Mouse (Mus musculus) left cerebral cortex, postnatal 14 days (tissue): ENCODE data around the gene Zfp667. TPM values are rescaled to one million over a fixed set of nuclear protein-coding genes. Genes with fewer than 3 reads are reported as not detected.
"Not testable (repeated sequence)": the region's sequence is repeated elsewhere in the genome, so short reads cannot be mapped to it uniquely, and the experiment has no call there.

ENCODE experiments used
- DNase-seq, 2 experiments: peaks; one replicate each; pipeline ENCODE4 v3.0.0; 2021 to 2022; ENCODE audit warnings: low spot score in 2 of 2, mixed read lengths in 1 of 2
- intact Hi-C: fragments of 180-260 bp; cut with DNase I; formaldehyde crosslinking; loops from one replicate; pipeline ENCODE4 v1.15.1; 2025
- long read RNA-seq, 2 experiments: library from polyadenylated mRNA; stranded (forward); transcript quantifications; one replicate each; pipeline ENCODE4 v2.0.0; 2021
- total RNA-seq, 2 experiments: library from RNA; stranded (reverse); gene quantifications; 2 replicates each; pipeline ENCODE4 v1.2.3; 2021

Zfp667 gene
- 10 to 100 TPM; 10.1 to 12.1 TPM for total RNA-seq
- long read RNA-seq, experiment 1, transcript Zfp667-201 (5 exons, 3,672 nt) = major isoform, 13 of 16 reads
- long read RNA-seq, experiment 1, partial matches to known transcripts = 0 of 16 reads
- long read RNA-seq, experiment 1, other reads (novel, unspliced or antisense) = 3 of 16 reads
- long read RNA-seq, experiment 2, transcript Zfp667-201 (5 exons, 3,672 nt) = major isoform, 7 of 12 reads
- long read RNA-seq, experiment 2, partial matches to known transcripts = 0 of 12 reads
- long read RNA-seq, experiment 2, other reads (novel, unspliced or antisense) = 5 of 12 reads

DNA sequence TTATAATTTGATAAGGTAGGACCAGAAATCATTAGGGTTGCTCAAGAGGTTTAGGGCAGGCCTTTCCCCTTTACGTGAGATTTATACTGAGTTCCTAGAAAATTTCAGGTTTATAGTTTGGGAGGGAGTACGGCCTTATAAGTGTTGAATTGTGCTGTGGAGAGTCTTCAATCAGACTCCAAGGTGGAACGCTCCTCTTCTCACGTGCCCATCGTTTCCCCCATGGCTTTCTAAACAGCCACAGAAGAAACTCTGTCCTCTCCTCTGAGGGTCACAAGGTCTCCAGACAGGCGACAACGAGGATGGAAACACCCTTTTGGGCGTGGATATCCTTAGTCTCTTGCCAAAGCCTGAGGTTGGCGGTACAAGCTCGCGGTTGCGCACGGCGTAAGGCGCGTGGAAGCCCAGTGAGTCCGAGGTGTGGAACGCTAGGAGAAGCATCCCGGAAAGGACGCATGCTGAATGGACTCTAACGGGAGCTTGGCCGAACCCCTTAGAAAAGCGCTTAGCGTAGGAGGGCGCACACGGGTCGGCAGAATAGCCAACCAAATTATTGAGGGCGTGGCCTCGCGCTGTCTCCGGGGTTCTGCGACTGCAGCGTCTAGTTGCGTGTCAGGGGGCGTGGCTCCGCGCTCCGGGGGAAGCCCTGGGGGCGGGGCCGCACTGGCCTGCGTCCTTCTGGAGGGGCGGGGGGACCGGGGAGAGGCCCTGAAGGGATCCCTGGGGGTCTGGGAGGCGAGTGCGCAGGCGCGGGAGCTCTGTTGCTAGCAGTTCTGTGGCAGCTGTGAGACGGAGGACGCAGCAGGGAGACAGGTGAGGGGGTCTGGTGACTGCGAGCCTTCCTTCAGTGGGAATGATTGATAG is at the start of gene Zfp667:
Gene Zfp667 (plus strand): TSS at position 738 of the 864 bp plus-strand sequence.
- DNase-seq = peak; percentile 99
- intact Hi-C loops = loop anchor here (10.0 kb wide), 1 partner anchor 151 kb away; no protein-coding TSS in a partner anchor

DNA sequence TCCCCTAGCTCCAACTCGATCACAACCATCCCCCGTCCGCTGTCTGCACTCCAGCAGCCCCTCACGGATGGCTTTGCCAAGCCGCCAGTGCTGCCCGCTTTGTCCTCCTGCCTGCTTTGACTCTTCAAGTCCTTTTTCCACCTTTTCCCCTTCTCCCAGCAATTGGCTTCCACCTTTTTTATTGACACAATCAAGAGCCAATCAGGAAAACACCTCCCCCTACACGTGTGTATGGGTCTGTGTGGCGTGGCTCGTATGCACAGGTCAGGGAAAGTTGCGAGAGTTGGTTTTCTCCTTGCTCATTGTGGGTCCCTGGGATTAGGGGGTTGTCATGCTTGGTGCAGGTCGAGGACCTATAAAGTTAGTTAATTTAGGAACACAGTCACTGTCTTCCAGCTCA is 46.6 kb upstream of the Zfp667 start:
- DNase-seq = no peak
- intact Hi-C loops = loop anchor here (5.0 kb wide), 1 partner anchor 43 kb away; no protein-coding TSS in a partner anchor

DNA sequence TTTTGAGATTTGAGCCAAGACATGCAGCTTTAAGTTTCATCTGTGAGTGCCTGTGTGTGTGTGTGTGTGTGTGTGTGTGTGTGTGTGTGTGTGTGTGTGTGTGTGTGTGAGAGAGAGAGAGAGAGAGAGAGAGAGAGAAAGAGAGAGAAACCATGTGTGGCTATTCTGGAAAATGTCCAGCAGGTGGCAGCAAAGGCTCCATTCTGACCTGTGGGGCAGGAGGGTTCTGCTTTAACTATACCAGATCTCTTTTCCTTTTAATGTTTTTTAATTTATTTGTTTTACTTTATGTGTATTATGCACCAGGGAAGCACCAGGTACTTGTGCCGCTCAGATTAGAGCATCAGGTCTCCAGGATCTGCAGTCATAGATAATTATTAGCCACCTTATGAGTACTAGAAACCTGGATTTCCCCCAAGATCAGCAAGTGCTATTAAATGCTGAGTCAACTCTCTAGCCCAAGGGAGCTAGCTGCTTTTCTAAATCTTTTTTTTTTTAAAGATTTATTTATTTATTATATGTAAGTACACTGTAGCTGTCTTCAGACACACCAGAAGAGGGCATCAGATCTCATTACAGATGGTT is 45.4 kb upstream of the Zfp667 start:
- DNase-seq = peak; percentile 20 to 43
- intact Hi-C loops = loop anchor here (5.0 kb wide), 1 partner anchor 41 kb away; no protein-coding TSS in a partner anchor

DNA sequence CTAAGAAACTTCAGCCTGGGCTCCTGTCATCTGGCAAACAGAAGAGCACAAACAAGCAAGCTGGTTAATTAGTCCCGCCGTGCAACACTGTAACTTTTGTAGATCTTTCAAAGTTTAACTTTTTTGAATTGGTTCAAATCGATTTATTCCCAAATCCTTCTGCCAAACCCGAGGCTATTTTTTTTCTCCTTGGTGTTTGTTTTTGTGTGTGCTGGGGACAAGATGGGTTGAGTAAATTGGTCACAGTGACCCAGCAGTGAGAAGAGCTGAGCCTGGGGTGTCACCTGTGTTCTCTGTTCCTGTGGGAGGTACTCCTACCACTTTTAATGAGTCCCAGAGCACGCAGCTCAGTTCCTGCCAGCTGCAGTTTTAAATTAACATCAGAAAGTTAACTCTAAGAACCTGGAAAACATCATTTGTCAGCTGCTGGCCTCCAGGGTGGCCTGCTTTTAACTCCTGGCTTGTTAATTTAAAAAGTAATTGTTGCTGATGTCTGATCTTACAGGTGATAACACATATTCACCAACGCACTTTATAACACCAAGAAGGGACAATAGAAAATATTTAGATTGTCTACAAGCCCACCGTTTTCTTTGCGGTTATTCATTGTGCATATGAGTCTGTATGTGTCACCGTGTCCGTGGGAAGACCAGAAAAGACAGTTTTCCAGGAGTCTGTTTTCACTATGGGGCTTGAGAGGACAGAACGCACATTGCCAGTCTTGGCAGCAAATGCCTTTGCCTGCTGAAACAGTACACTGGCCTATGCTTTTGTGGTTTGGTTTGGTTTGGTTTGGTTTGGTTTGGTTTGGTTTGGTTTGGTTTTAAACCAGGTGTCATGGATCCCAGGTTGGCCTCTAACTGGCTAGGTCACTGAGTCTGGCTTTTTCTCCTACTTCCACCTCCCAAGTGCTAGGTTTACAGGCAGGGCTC is 41.8 kb upstream of the Zfp667 start:
- intact Hi-C loops = loop anchor here (5.0 kb wide), 1 partner anchor 38 kb away; no protein-coding TSS in a partner anchor
- no peak for DNase-seq

DNA sequence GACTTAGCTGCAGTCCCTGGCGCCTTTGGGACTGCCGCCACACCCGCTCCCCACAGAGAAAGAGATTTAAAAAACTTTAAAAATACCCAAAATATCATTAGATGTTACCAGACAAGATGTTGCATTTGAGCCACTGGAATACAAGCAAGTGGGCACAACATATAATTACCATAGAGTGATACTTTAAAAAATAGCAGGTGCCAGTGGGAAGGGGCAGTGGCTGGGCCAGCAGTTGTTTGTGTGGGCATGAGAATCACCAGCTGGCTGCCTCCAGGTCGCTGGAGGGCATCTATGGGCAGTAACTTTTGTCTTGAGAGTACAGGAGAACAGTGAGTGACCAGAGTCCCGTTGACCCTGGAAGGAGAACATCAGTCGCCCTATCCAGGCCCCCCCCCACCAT is 34.0 kb upstream of the Zfp667 start, which contains the start of gene Epp13:
Gene Epp13 (plus strand): TSS at position 301 of the 400 bp plus-strand sequence.
- intact Hi-C loops = no loop called here

DNA sequence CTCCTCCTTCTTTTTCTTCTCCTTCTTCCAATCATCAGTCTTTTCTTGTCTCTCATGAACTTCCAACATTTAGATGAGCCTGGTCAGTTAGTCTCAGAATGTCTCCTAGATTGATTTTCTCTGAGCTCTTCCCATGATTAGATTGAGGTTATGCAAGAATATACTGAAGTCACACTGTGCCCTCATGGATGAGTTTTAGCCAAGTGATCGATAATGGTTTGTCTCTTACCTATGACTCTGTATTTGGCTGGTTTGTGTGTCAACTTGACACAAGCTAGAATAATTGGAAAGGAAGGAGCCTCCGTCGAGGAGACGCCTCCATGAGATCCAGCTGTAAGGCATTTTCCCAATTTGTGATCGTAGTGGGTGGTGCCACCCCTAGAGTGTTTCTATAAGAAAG is 31.9 kb upstream of the Zfp667 start:
- no peak for DNase-seq

More for the DNA sequence above, 34.0 kb upstream of the Zfp667 start, which contains the start of gene Epp13:
- DNase-seq = no peak

DNA sequence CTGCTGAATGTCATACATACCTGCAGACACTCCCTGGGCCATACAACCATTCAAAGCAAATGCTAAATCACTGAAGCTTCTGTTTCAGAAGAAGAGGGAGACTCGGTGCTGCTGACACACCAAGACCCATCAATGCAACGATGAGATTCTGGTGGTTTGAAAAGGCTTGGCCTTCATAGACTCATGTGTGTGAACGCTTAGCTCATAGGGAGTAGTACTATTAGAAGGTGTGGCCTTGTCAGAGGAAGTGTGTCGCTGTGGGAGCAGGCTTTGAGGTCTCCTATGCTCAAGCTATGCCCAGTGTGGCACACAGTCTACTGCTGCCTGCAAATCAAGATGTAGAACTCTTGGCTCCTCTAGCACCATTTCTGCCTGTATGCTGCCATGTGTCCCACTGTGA is 29.0 kb upstream of the Zfp667 start:
- intact Hi-C loops = no loop called here
- no peak for DNase-seq

More for the DNA sequence above, 31.9 kb upstream of the Zfp667 start:
- intact Hi-C loops = no loop called here

DNA sequence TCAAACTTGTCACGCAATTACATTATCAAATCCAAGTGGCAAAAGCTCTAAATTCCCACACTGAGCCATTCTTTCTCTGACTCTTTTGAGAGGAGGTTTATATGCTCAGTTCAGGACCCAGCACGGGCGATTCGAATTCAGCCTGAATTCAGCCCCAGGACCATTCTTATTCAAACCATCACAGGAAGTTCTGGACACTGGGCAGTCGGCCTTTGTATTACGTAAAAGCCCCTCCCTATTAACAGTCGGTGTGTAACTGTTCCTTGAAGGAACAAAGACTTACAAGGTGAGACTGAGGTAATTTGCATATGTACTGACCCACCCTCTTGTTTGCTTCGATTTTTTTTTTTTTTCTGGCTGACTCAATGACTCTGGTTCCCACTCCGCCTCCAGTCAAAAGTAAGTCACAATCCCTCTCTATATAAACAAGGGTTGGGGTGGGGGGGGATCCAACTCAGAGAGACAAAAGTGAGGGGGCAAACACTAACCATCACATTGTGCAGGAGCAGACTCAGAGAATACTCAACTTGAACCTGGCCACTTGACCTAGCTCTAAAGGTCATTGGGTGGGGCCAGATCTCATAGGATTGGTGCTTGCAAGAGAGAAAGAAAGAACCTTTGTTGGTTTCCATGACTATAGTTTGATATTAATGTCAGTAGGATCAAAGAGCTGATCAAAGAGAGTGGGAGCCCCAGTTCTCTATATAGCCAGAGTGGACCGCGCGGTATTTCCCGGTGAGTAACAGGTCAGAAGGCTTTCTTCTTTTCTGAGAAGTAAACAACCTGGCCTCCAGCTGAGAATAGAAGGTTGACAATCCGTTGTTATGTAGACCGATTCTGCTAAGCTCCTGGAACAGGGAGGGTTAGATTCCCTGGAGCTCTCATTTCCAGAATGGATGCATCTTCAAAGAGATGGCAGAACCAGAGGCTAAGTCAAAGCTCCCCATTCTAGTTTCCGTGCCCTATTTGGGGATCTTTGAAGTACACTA is 27.9 kb upstream of the Zfp667 start:
- no peak for DNase-seq
- intact Hi-C loops = no loop called here

DNA sequence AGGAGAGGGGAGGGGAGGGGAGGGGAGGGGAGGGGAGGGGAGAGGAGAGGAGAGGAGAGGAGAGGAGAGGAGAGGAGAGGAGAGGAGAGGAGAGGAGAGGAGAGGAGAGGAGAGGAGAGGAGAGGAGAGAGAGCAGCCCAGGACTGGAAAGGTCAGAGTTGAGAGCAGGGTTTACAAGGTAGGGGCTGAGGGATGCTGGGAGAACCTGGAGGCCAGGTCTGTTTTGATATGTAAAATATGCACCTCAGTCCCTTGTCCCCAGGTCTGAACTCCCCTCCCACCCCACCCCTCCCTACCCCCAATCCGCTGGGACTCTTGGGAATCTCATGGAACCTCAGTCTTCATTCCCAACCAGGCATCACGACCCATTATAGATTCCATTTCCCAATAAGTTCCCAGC is 26.4 kb upstream of the Zfp667 start:
- DNase-seq, intact Hi-C loops: not testable (repeated sequence)

DNA sequence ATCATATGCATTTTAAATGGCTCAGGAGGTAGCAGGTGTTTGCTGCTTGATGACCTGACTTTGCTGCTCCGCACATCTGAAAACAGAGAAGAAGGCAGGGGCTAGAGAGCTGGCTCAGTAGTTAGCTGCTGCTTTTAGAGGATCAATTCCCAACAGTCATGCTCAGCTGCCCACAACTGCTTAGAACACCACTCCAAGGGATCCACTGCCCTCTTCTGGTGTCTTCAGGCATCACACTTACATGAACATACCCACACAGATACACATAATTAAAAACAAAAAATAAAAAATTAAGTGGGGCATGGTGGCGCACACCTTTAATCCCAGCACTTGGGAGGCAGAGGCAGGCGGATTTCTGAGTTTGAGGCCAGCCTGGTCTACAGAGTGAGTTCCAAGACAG is 24.3 kb upstream of the Zfp667 start:
- no peak for DNase-seq
- intact Hi-C loops = no loop called here

DNA sequence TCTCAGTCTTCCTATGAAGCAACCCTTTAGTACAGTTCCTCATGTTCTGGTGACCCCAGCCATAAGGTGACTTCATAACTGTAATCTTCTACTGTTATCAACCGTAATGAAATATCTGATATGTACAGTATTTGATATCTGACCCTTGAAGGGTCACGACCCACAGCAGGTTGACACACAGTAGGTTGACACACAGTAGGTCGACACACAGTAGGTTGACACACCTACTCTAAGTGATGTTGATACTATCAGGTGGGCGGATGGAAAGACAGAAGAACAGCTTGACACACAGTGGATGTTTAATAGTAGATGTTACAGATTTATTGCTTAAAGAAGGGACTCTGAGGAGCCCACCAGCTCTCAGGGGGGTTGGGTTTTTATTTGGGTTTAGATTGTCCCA is 23.4 kb upstream of the Zfp667 start:
- no peak for DNase-seq
- intact Hi-C loops = no loop called here

DNA sequence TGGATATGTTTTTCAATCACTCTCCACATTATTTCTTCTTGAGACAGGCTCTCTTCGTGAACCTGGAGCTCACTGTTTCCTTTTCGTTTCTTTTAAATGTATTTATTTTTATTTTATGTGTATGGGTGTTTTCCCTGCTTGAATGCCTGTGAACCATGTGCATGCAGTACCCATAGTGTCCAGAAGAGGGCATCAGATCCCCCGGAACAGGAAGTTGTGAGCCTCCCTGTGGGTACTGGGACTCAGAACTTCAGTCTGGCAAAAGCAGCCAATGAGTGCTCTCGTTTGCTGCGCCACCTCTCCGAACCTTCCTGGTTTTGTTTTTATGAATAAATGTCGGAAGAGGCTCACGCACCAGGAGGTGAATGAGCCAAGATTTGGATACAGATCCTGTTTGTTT is 20.7 kb upstream of the Zfp667 start:
- intact Hi-C loops = no loop called here

DNA sequence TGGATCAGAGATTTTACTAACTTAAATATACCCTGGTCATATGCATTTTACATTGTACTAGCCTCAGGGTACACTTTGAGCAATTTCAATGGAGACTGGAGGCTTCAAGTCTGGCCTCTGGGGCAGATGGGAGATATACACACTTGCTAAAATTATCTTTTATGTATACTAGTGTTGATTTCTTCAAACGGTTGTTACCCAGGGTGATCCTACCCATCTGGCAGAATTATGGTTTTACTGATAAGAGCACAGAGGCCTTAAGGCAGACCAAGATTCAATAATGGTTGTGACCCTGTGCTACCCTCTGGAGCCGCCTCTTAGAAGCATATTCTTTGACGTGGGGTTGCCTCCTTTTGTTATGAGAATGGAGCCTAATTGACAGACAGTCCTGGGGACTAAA is 8.5 kb upstream of the Zfp667 start:
- DNase-seq = no peak
- intact Hi-C loops = loop anchor here (10.0 kb wide), 1 partner anchor 73 kb away; no protein-coding TSS in a partner anchor

More for the DNA sequence above, 20.7 kb upstream of the Zfp667 start:
- peak in 1 of 2 experiments; percentile 19 for DNase-seq

DNA sequence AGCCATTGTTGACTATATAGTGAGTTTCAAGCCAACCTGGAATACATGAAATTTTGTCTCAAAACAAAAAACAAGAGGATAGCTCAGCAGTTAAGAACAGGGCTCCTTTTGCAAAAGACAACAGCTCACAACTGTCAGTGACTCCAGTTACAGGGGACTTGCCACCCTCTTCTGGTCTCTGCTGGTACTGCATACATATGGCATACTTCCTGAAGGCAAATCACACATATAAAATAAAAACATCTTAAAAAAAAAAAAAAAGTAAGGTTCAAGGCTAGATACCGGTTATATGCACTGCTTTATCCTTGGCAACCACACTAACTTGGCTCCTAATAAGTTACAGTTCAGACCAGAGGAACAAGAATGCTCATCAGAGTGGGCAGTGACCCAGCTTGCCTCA is 3.6 kb upstream of the Zfp667 start:
- intact Hi-C loops = loop anchor here (5.0 to 10.0 kb wide), 2 partner anchors 40 to 148 kb away; no protein-coding TSS in a partner anchor
- peak; percentile 90 to 91 for DNase-seq

DNA sequence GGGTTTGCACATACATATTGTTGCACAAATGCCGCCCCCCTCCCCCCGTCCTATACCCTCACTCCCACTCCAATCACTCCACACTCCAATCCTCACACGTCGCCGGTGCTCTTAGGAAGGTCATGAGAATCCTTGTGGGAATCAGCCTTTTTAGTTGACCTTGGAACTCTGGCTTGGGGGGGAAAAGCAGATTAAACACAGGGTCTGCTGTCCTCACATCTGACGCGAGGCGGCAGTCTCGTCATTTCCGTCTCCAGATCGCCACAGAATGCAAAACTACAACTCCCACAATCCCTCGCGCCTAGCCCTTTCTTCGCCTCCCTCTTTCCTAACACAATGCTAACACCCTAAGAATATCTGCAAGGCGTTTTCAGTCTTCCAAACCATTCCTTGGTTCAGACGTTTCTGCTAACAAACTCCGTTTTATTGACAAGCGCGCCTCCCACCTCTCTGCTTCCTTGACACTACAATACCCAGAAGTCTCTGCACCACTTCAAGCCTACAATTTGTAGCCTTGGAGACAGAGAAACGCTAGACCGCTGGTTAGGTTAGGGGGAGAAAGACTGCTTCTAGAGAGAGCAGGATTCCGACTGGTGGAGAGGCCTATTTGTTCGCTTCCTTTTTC is 2.8 kb upstream of the Zfp667 start:
- peak; percentile 83 to 91 for DNase-seq
- intact Hi-C loops = loop anchor here (5.0 to 10.0 kb wide), 2 partner anchors 41 to 149 kb away; no protein-coding TSS in a partner anchor

DNA sequence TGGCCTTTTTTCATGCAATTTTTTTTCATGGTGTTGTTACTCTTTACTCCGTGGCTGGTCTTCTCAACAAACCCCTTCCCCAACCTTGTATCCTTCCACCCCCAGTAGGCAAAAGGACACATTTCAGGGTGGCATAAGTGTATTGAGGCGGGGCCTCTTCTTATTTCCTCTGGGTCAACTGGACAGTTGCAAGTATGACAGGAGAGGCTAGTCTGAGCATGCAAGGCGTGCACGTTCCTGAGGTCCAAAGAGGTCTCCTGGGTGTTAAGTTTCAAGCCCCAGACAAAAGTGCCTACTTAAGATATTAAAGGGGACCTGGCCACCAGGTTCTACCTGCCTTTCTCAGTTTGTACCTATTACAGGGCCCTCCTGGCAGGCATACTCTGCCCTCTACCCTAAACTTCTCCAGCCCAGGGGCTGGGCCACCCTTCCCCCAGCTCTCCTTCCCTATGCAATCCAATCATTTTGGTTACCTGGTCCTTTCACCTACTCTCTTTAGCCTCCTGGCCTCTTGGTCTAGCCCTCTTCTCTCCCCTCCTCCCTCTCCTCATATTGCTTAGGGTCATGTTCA is 1.9 kb upstream of the Zfp667 start:
- intact Hi-C loops = loop anchor here (5.0 to 10.0 kb wide), 2 partner anchors 42 to 150 kb away; no protein-coding TSS in a partner anchor
- DNase-seq = peak in 1 of 2 experiments; percentile 8
